ENCODE assay signal across 8 mouse cellular contexts in genomic region chr12:111672581-111672980, GRCm38 (mm10). TPM values are rescaled to one million over a fixed set of nuclear protein-coding genes. Genes with fewer than 3 reads are reported as not detected.
DNase-seq lines count a peak whose midpoint lies in the region; ATAC-seq lines count a peak whose summit lies in the region.

No protein-coding gene starts in this region.

- no peak for ATAC-seq in lung, embryonic 16.5 days (ENCODE audit: low read depth)
- no peak for ATAC-seq in forebrain, embryonic 13.5 days
- ATAC-seq in neural tube, embryonic 14.5 days (ENCODE audit: low read depth), result no peak; the same call in 1 of the 2 replicates
- ATAC-seq in erythroblast, adult 5-6 weeks (replicated peaks; ENCODE audit: low FRiP score, poor library complexity, severe bottlenecking), result no peak

- H3K9ac ChIP-seq in lung, embryonic 16.5 days (ENCODE audit: low read length), result peak overlapping the region; percentile 65
- peak overlapping the region; percentile 100 for H3K9ac ChIP-seq in forebrain, embryonic 13.5 days
- peak overlapping the region; percentile 93 for H3K9ac ChIP-seq in neural tube, embryonic 14.5 days (replicated peaks; ENCODE audit: low read depth, low read length)

- H3K4me3 ChIP-seq in lung, embryonic 16.5 days (ENCODE audit: low read length), result peak overlapping the region; percentile 58
- peak overlapping the region; percentile 97 for H3K4me3 ChIP-seq in forebrain, embryonic 13.5 days
- H3K4me3 ChIP-seq in neural tube, embryonic 14.5 days (ENCODE audit: low read depth, low read length), result peak overlapping the region; percentile 85

- H3K36me3 ChIP-seq in lung, embryonic 16.5 days (ENCODE audit: control insufficient read depth, insufficient read depth, low read length), result no peaks in the 10 kb centered on the region
- H3K36me3 ChIP-seq in forebrain, embryonic 13.5 days (ENCODE audit: poor library complexity, severe bottlenecking), result peaks cover 26% of the 10 kb centered on the region
- H3K36me3 ChIP-seq in neural tube, embryonic 14.5 days (ENCODE audit: control insufficient read depth, insufficient read depth, low read length), result 0 out of 2 replicates have a peak, but pooled peaks cover 7% of the 10 kb centered on the region

- DNase-seq in lung, postnatal 36 days, result no peak
- DNase-seq in kidney, postnatal 14 days, result peak; percentile 34
- no peak for DNase-seq in gastrocnemius, postnatal 4 days (ENCODE audit: low spot score in 2 of 2)
- DNase-seq in layer of hippocampus, adult 8-10 months (ENCODE audit: low spot score in 2 of 2), result no peak

- H3K27me3 ChIP-seq in lung, embryonic 16.5 days (ENCODE audit: control insufficient read depth, insufficient read depth, low read depth, low read length), result peaks cover 36% of the 10 kb centered on the region
- H3K27me3 ChIP-seq in forebrain, embryonic 13.5 days, result peaks cover 8% of the 10 kb centered on the region
- H3K27me3 ChIP-seq in neural tube, embryonic 14.5 days (ENCODE audit: control insufficient read depth, insufficient read depth, low read length), result no peaks in the 10 kb centered on the region

- WGBS in lung, embryonic 16.5 days, result 9% methylated on average over 12 of the region's 12 CpGs
- WGBS in forebrain, embryonic 13.5 days, result 6% methylated on average over 12 of the region's 12 CpGs
- WGBS in neural tube, embryonic 14.5 days, result 8% methylated on average over 12 of the region's 12 CpGs

- no peak overlapping the region for H3K27ac ChIP-seq in lung, embryonic 16.5 days (ENCODE audit: low read length)
- H3K27ac ChIP-seq in forebrain, embryonic 13.5 days, result peak overlapping the region; percentile 92
- H3K27ac ChIP-seq in neural tube, embryonic 14.5 days (ENCODE audit: low read depth, low read length), result peak overlapping the region; percentile 90

- H3K4me2 ChIP-seq in lung, embryonic 16.5 days (ENCODE audit: low read depth, low read length), result peak overlapping the region; percentile 86
- H3K4me2 ChIP-seq in forebrain, embryonic 13.5 days, result peak overlapping the region; percentile 99
- peak overlapping the region; percentile 96 for H3K4me2 ChIP-seq in neural tube, embryonic 14.5 days (ENCODE audit: low read depth, low read length)

- H3K4me1 ChIP-seq in lung, embryonic 16.5 days (replicated peaks; ENCODE audit: control insufficient read depth, insufficient read depth, low read length), result peaks cover 49% of the 10 kb centered on the region
- H3K4me1 ChIP-seq in forebrain, embryonic 13.5 days, result peaks cover 40% of the 10 kb centered on the region
- H3K4me1 ChIP-seq in neural tube, embryonic 14.5 days (ENCODE audit: control insufficient read depth, insufficient read depth, low read length), result peaks cover 30% of the 10 kb centered on the region

- no peaks in the 10 kb centered on the region for H3K9me3 ChIP-seq in lung, embryonic 16.5 days (ENCODE audit: control insufficient read depth, low read length)
- no peaks in the 10 kb centered on the region for H3K9me3 ChIP-seq in forebrain, embryonic 13.5 days (replicated peaks)
- H3K9me3 ChIP-seq in neural tube, embryonic 14.5 days (ENCODE audit: control insufficient read depth, low read length), result no peaks in the 10 kb centered on the region

RNA-seq across cellular contexts. Expression of gene Ckb, which starts 0.4 kb away (rescaled TPM):
- polyA plus RNA-seq in lung, embryonic 16.5 days (2015; fragmentation: Nextera tagmentation; extraction: Ambion mirVana), result 210 and 218 TPM in 2 replicates
- 2,311 and 2,462 TPM in 2 replicates for polyA plus RNA-seq in forebrain, embryonic 13.5 days (2015; fragmentation: Nextera tagmentation; extraction: Ambion mirVana)
- polyA plus RNA-seq in neural tube, embryonic 14.5 days (2014; fragmentation: Nextera tagmentation; extraction: Ambion mirVana), result 1,430 and 1,628 TPM in 2 replicates
- 6.9 and 9.4 TPM in 2 replicates for total RNA-seq in erythroblast, adult 5-6 weeks (2015; ENCODE audit: low replicate concordance)
- total RNA-seq in erythroblast, adult 5-6 weeks (2017; ENCODE audit: low replicate concordance), result 3.2 and 8.5 TPM in 2 replicates
- 10 to 100 TPM; 48.6 to 61.8 TPM for total RNA-seq in gastrocnemius, postnatal 4 days (2021)
- 1,000 to 10,000 TPM; 1,127 to 1,400 (median 1,206) TPM for total RNA-seq in layer of hippocampus, adult 8-10 months (2022)

RNA-seq across cellular contexts. Expression of gene Trmt61a, which starts 5.3 kb away (rescaled TPM):
- polyA plus RNA-seq in lung, embryonic 16.5 days (2015; fragmentation: Nextera tagmentation; extraction: Ambion mirVana), result 7.0 and 7.2 TPM in 2 replicates
- 10.7 and 12.2 TPM in 2 replicates for polyA plus RNA-seq in forebrain, embryonic 13.5 days (2015; fragmentation: Nextera tagmentation; extraction: Ambion mirVana)
- 4.3 and 5.0 TPM in 2 replicates for polyA plus RNA-seq in neural tube, embryonic 14.5 days (2014; fragmentation: Nextera tagmentation; extraction: Ambion mirVana)
- total RNA-seq in erythroblast, adult 5-6 weeks (2015; ENCODE audit: low replicate concordance), result 3.1 and 5.6 TPM in 2 replicates
- 0.84 and 3.7 TPM in 2 replicates for total RNA-seq in erythroblast, adult 5-6 weeks (2017; ENCODE audit: low replicate concordance)
- 1 to 10 TPM; 7.3 to 7.9 TPM for total RNA-seq in gastrocnemius, postnatal 4 days (2021)
- 10 to 100 TPM; 15.0 to 22.3 (median 19.5) TPM for total RNA-seq in layer of hippocampus, adult 8-10 months (2022)

RNA-seq across cellular contexts. Expression of gene Bag5, which starts 40.5 kb away (rescaled TPM):
- 50.2 and 50.7 TPM in 2 replicates for polyA plus RNA-seq in lung, embryonic 16.5 days (2015; fragmentation: Nextera tagmentation; extraction: Ambion mirVana)
- 62.1 and 62.8 TPM in 2 replicates for polyA plus RNA-seq in forebrain, embryonic 13.5 days (2015; fragmentation: Nextera tagmentation; extraction: Ambion mirVana)
- 68.1 and 71.8 TPM in 2 replicates for polyA plus RNA-seq in neural tube, embryonic 14.5 days (2014; fragmentation: Nextera tagmentation; extraction: Ambion mirVana)
- total RNA-seq in erythroblast, adult 5-6 weeks (2015; ENCODE audit: low replicate concordance), result 5.4 and 6.1 TPM in 2 replicates
- 5.8 and 7.2 TPM in 2 replicates for total RNA-seq in erythroblast, adult 5-6 weeks (2017; ENCODE audit: low replicate concordance)
- 10 to 100 TPM; 27.5 to 32.1 TPM for total RNA-seq in gastrocnemius, postnatal 4 days (2021)
- total RNA-seq in layer of hippocampus, adult 8-10 months (2022), result 10 to 100 TPM; 47.1 to 50.7 (median 48.3) TPM

RNA-seq across cellular contexts. Expression of gene Apopt1, which starts 40.5 kb away (rescaled TPM):
- polyA plus RNA-seq in lung, embryonic 16.5 days (2015; fragmentation: Nextera tagmentation; extraction: Ambion mirVana), result 45.7 and 47.0 TPM in 2 replicates
- polyA plus RNA-seq in forebrain, embryonic 13.5 days (2015; fragmentation: Nextera tagmentation; extraction: Ambion mirVana), result 52.6 and 56.2 TPM in 2 replicates
- 65.7 and 69.6 TPM in 2 replicates for polyA plus RNA-seq in neural tube, embryonic 14.5 days (2014; fragmentation: Nextera tagmentation; extraction: Ambion mirVana)
- 10.6 and 13.4 TPM in 2 replicates for total RNA-seq in erythroblast, adult 5-6 weeks (2015; ENCODE audit: low replicate concordance)
- 5.8 and 11.0 TPM in 2 replicates for total RNA-seq in erythroblast, adult 5-6 weeks (2017; ENCODE audit: low replicate concordance)
- total RNA-seq in gastrocnemius, postnatal 4 days (2021), result 10 to 100 TPM; 36.1 to 40.1 TPM
- total RNA-seq in layer of hippocampus, adult 8-10 months (2022), result 10 to 100 TPM; 30.9 to 34.4 (median 33.7) TPM

Comparison
In these comparisons a context has a peak if more than half of its experiments do, and no peak if none do; other contexts are left out.
1. RNA of gene Ckb, which starts 0.4 kb away (total RNA-seq): 1,127 to 1,400 TPM in layer of hippocampus, adult 8-10 months; 48.6 to 61.8 TPM in gastrocnemius, postnatal 4 days and 3.2 to 9.4 TPM in erythroblast, adult 5-6 weeks; every median in the first group is over 10 times any median in the second.
2. Peak in every context shown above with its lines, with median percentiles within 50 percentile points of each other: H3K4me2 ChIP-seq, H3K4me3 ChIP-seq and H3K9ac ChIP-seq.